Mouse (Mus musculus): ENCODE results near the gene Aspg. TPM values are rescaled to one million over a fixed set of nuclear protein-coding genes. Genes with fewer than 3 reads are reported as not detected.
A peak's percentile ranks its signal among the peaks of the same experiment; 100 is the strongest.

Aspg gene
- polyA plus RNA-seq, 2 experiments from 2014 or later, result not detected

DNA sequence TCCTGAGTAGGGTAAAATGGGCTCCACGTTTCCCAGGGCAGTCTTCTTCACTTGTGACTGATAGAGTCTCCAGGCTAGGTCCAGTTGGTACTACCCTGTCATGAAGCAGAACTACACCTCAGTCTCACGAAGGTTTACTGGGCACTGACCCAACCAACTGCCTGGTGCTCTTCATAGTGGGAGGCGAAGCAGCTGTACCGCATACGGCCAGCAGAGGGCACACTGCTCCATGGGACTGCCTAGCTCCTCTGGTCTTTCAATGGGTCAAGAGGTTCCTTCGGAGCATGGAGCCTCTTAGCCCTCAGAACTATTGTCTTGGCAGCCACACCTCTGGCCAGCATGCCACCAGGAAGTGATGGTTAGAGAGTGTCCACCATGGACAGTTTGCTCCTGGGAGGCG lies 7.2 kb downstream of the Aspg start:
- ATAC-seq, result peak; percentile 46

- ATAC-seq, result no peak
Measured at GRCm38 (mm10) chr12:112117006-112117405, 10.5 kb downstream of the Aspg start.

GRCm38 (mm10) chr12:112117649-112118048 lies 11.2 kb downstream of the Aspg start:
- ATAC-seq, result no peak

- no peak for ATAC-seq
Measured at GRCm38 (mm10) chr12:112121188-112121587, 14.7 kb downstream of the Aspg start.

- ATAC-seq, result no peak
Measured at GRCm38 (mm10) chr12:112125903-112126302, 19.4 kb downstream of the Aspg start.

GRCm38 (mm10) chr12:112126931-112127635 lies 20.6 kb downstream of the Aspg start:
- ATAC-seq, result no peak

GRCm38 (mm10) chr12:112128526-112128925 lies 22.0 kb downstream of the Aspg start:
- no peak for ATAC-seq

GRCm38 (mm10) chr12:112129300-112129856 lies 22.9 kb downstream of the Aspg start:
- ATAC-seq, result no peak

GRCm38 (mm10) chr12:112130161-112130860 lies 23.8 kb downstream of the Aspg start:
- ATAC-seq, result peak; percentile 78

- no peak for ATAC-seq
Measured at GRCm38 (mm10) chr12:112130957-112131356, 24.5 kb downstream of the Aspg start.

DNA sequence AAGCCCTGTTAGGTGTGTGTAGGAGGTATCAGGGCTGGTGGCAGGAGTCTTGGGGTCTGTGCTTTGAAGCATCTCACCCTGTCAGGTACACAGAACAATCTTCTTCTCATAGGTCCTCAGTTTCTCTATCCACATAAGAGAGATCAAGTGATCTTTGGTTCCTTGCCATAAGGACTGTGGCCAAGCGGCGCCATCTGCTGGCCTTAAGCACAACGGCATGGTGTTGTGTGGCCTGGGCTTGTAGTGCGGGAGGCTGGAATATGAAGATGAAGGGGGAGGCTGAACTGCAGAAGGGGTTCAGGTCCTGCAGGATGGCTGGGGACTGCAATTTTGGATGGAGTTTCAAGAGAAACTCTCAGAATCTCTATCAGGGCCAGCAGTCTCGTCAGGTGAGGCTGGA lies 33.8 kb downstream of the Aspg start:
- peak; percentile 66 for ATAC-seq

GRCm38 (mm10) chr12:112140745-112141144 lies 34.3 kb downstream of the Aspg start:
- ATAC-seq, result no peak

DNA sequence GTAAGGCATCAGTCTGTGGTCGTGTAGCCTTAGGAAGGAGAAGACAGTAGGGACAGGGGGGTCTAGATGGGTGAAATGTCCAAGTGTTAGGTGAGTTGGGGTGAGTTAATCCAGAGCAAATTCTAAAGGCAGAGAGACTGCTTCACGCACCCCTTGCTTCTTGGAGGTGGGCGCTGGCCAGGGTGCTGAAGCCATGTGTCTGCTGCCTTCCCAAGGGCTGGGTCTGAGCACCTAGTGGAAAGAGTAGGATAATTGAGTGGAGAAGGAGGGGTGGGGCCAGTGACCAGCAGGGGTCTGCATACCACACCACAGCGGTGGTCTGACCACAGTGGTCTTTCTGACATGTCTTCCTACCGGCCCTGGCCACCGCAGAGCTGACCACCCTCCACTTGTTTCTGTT lies 34.8 kb downstream of the Aspg start:
- ATAC-seq, result no peak

- ATAC-seq, result no peak
Measured at GRCm38 (mm10) chr12:112143116-112143832, 36.8 kb downstream of the Aspg start.

DNA sequence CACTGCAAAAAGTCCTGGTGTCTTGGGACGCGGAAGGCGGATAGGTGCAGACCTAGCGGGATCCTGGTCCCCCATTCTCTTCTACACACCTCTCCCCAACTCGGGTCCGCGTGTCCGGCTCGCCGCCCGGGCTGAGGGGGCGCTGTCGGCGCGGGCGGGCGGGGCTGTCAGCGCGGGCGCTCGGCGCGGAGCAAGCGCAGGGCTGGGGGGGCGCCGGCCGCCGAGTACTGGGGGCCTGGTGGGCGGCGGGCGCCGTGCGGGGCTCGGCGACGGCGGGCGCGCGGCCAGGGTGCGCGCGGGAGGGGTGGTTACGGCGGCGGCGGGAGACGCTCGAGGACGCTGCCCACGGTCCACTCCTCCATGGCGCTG lies 37.3 kb downstream of the Aspg start:
- no peak for ATAC-seq

GRCm38 (mm10) chr12:112144377-112145115 lies 38.1 kb downstream of the Aspg start:
- ATAC-seq, result no peak

GRCm38 (mm10) chr12:112145211-112145874 lies 38.9 kb downstream of the Aspg start:
- ATAC-seq, result peak; percentile 65

GRCm38 (mm10) chr12:112145875-112146651 lies 39.6 kb downstream of the Aspg start, which contains the start of gene Kif26a:
Gene Kif26a, plus strand, starts transcription at chr12:112146208.
- no peak for ATAC-seq

DNA sequence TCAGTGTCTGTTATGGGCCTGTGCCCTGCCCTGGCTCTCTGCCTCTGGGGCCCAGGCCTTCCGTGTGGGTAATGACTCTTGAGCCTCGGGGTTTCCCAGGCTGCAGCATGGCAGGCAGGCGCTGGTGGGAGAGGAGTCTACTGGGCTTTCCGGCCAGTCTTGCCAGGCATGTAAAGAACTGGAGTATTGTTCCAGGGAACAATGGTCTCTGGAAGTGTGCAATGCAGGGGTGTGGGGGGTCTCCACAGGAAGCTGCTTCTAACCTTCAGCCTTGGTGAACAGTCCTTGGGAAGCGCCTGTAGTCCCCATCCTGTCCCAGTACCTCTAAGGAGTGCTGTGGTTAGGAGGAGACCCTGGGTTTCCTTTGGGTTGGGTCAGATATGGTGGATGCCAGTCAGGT lies 40.9 kb downstream of the Aspg start:
- no peak for ATAC-seq

- no peak for ATAC-seq
Measured at GRCm38 (mm10) chr12:112150011-112150410, 43.5 kb downstream of the Aspg start.

All from activated CD4-positive, CD25-positive, alpha-beta regulatory T cell, adult 4 months (primary cell).